ENCODE assay signal across 9 mouse cellular contexts in genomic region chr7:45593118-45593815, GRCm38 (mm10). TPM values are rescaled to one million over a fixed set of nuclear protein-coding genes. Genes with fewer than 3 reads are reported as not detected.
DNase-seq lines count a peak whose midpoint lies in the region; ATAC-seq and TF ChIP-seq lines count a peak whose summit lies in the region.
"Had no signal": no experiment of that assay in that cellular context is flagged by ENCODE, and none has a peak within 500 bp of the region (broad histone marks: within the 10 kb centered on the region; RNA-seq: fewer than 3 reads in every experiment).

No protein-coding gene starts in this region.

- no peaks in the 10 kb centered on the region for H3K4me1 ChIP-seq in hindbrain, embryonic 11.5 days (replicated peaks; ENCODE audit: control insufficient read depth, insufficient read depth, low read length)
- H3K4me1 ChIP-seq in hindbrain, embryonic 13.5 days (replicated peaks), result peaks cover 4% of the 10 kb centered on the region
- H3K4me1 ChIP-seq in ES-Bruce4 (ENCODE audit: control insufficient read depth, insufficient read depth, low read length), result no peaks in the 10 kb centered on the region
- H3K4me1 ChIP-seq in midbrain, postnatal 0 days (ENCODE audit: insufficient read depth, low read length), result 0 out of 2 replicates have a peak, but pooled peaks cover 3% of the 10 kb centered on the region

- no peak overlapping the region for H3K27ac ChIP-seq in hindbrain, embryonic 11.5 days (ENCODE audit: low read depth, low read length)
- H3K27ac ChIP-seq in hindbrain, embryonic 13.5 days, result no peak overlapping the region
- H3K27ac ChIP-seq in ES-Bruce4 (ENCODE audit: insufficient read depth, low read length), result no peak overlapping the region
- H3K27ac ChIP-seq in midbrain, postnatal 0 days (ENCODE audit: low read depth, low read length), result no peak overlapping the region
- H3K27ac ChIP-seq: embryonic facial prominence, embryonic 15.5 days had no signal

- no peaks in the 10 kb centered on the region for H3K36me3 ChIP-seq in hindbrain, embryonic 11.5 days (ENCODE audit: control insufficient read depth, insufficient read depth, low read length)
- no peaks in the 10 kb centered on the region for H3K36me3 ChIP-seq in hindbrain, embryonic 13.5 days
- H3K36me3 ChIP-seq in ES-Bruce4 (ENCODE audit: control insufficient read depth, insufficient read depth, low read length, poor library complexity, severe bottlenecking), result peaks cover 2% of the 10 kb centered on the region; the same call in 1 of the 2 replicates
- no peaks in the 10 kb centered on the region for H3K36me3 ChIP-seq in midbrain, postnatal 0 days (ENCODE audit: insufficient read depth, low read length)

- H3K9me3 ChIP-seq in hindbrain, embryonic 11.5 days (ENCODE audit: control insufficient read depth, low read length), result no peaks in the 10 kb centered on the region
- no peaks in the 10 kb centered on the region for H3K9me3 ChIP-seq in hindbrain, embryonic 13.5 days
- no peaks in the 10 kb centered on the region for H3K9me3 ChIP-seq in ES-Bruce4 (replicated peaks; ENCODE audit: control insufficient read depth, insufficient read depth, low read length, poor library complexity, severe bottlenecking)
- no peaks in the 10 kb centered on the region for H3K9me3 ChIP-seq in midbrain, postnatal 0 days (ENCODE audit: low read length)
- H3K9me3 ChIP-seq: embryonic facial prominence, embryonic 15.5 days had no signal

- ATAC-seq in hindbrain, embryonic 11.5 days (ENCODE audit: low FRiP score), result no peak
- ATAC-seq in hindbrain, embryonic 13.5 days (ENCODE audit: low FRiP score), result no peak
- ATAC-seq in midbrain, postnatal 0 days (ENCODE audit: low FRiP score), result no peak

- TF ChIP-seq EP300 in ES-Bruce4 (IDR thresholded peaks at IDR 0.05; ENCODE audit: insufficient read depth, low read depth, low read length), result 0 out of 2 replicates have a peak, but pooled peaks have one; percentile 16

- peak; percentile 80 for DNase-seq in hindbrain, embryonic 11.5 days (ENCODE audit: low spot score)
- DNase-seq in c-Kit-positive CD71-positive TER-119-negative erythroid progenitor cells, embryonic 14.5 days (ENCODE audit: low read depth), result peak; percentile 71
- DNase-seq in frontal cortex, postnatal 36 days (ENCODE audit: low spot score in 2 of 2), result peak; percentile 62 to 80
- peak; percentile 66 to 80 for DNase-seq in layer of hippocampus, postnatal 14 days (ENCODE audit: low spot score in 2 of 2)
- peak; percentile 67 for DNase-seq in midbrain, postnatal 0 days (ENCODE audit: low spot score)
- peak; percentile 87 for DNase-seq in testis, postnatal 10 days (ENCODE audit: low spot score)

- no peak for TF ChIP-seq POLR2A in ES-Bruce4 (IDR thresholded peaks at IDR 0.05; ENCODE audit: insufficient read depth, low read length)

- TF ChIP-seq CTCF in ES-Bruce4 (IDR thresholded peaks at IDR 0.05; ENCODE audit: low read depth, low read length), result peak; percentile 89
- TF ChIP-seq CTCF in midbrain, postnatal 0 days (IDR thresholded peaks at IDR 0.05), result peak; percentile 91

- 27% methylated on average over 10 of the region's 10 CpGs for WGBS in hindbrain, embryonic 11.5 days
- 25% methylated on average over 10 of the region's 10 CpGs for WGBS in hindbrain, embryonic 13.5 days
- WGBS in midbrain, postnatal 0 days, result 22% methylated on average over 10 of the region's 10 CpGs

- no peaks in the 10 kb centered on the region for H3K27me3 ChIP-seq in hindbrain, embryonic 11.5 days (ENCODE audit: control insufficient read depth, insufficient read depth, low read length)
- no peaks in the 10 kb centered on the region for H3K27me3 ChIP-seq in hindbrain, embryonic 13.5 days
- H3K27me3 ChIP-seq in ES-Bruce4 (ENCODE audit: control insufficient read depth, insufficient read depth, low read length, poor library complexity, severe bottlenecking), result no peaks in the 10 kb centered on the region
- H3K27me3 ChIP-seq in midbrain, postnatal 0 days (ENCODE audit: insufficient read depth, low read length), result no peaks in the 10 kb centered on the region
- H3K27me3 ChIP-seq: embryonic facial prominence, embryonic 15.5 days had no signal

- no peak overlapping the region for H3K4me3 ChIP-seq in hindbrain, embryonic 11.5 days (ENCODE audit: low read depth, low read length)
- H3K4me3 ChIP-seq in hindbrain, embryonic 13.5 days, result no peak overlapping the region
- H3K4me3 ChIP-seq in ES-Bruce4 (ENCODE audit: low read depth, low read length), result no peak overlapping the region
- no peak overlapping the region for H3K4me3 ChIP-seq in midbrain, postnatal 0 days (ENCODE audit: low read depth, low read length)
- H3K4me3 ChIP-seq: embryonic facial prominence, embryonic 15.5 days had no signal

- H3K9ac ChIP-seq in hindbrain, embryonic 11.5 days (ENCODE audit: low read depth, low read length), result no peak overlapping the region
- no peak overlapping the region for H3K9ac ChIP-seq in hindbrain, embryonic 13.5 days
- H3K9ac ChIP-seq in ES-Bruce4 (ENCODE audit: low read depth, poor library complexity, severe bottlenecking), result no peak overlapping the region
- no peak overlapping the region for H3K9ac ChIP-seq in midbrain, postnatal 0 days (replicated peaks; ENCODE audit: low read length, poor library complexity, severe bottlenecking)
- H3K9ac ChIP-seq: embryonic facial prominence, embryonic 15.5 days had no signal

- no peak overlapping the region for H3K4me2 ChIP-seq in hindbrain, embryonic 11.5 days (replicated peaks; ENCODE audit: low read depth, low read length)
- H3K4me2 ChIP-seq in hindbrain, embryonic 13.5 days, result no peak overlapping the region
- H3K4me2 ChIP-seq in midbrain, postnatal 0 days (ENCODE audit: low read depth, low read length, poor library complexity, severe bottlenecking), result no peak overlapping the region
- H3K4me2 ChIP-seq: embryonic facial prominence, embryonic 15.5 days had no signal

RNA-seq across cellular contexts. Expression of gene Fgf21, which starts 22.0 kb away (rescaled TPM):
- not detected in 2 replicates for polyA plus RNA-seq in hindbrain, embryonic 11.5 days (2014; fragmentation: Nextera tagmentation; extraction: Ambion mirVana)
- polyA plus RNA-seq in hindbrain, embryonic 13.5 days (2015; fragmentation: Nextera tagmentation; extraction: Ambion mirVana), result not detected in 2 replicates
- polyA plus RNA-seq in ES-Bruce4 (2011; ENCODE audit: insufficient read depth, insufficient read length, low read depth, missing spikeins), result 0.94 and 1.7 TPM in 2 replicates
- total RNA-seq in layer of hippocampus, postnatal 14 days (2021), result not detected
- not detected in 2 replicates for total RNA-seq in midbrain, postnatal 0 days (2014; rRNA removed)
- not detected in 2 replicates for polyA plus RNA-seq in midbrain, postnatal 0 days (2015; fragmentation: Nextera tagmentation; extraction: Ambion mirVana)

RNA-seq across cellular contexts. Expression of gene Bcat2, which starts 23.3 kb away (rescaled TPM):
- 26.6 and 31.4 TPM in 2 replicates for polyA plus RNA-seq in hindbrain, embryonic 11.5 days (2014; fragmentation: Nextera tagmentation; extraction: Ambion mirVana)
- 19.8 and 20.8 TPM in 2 replicates for polyA plus RNA-seq in hindbrain, embryonic 13.5 days (2015; fragmentation: Nextera tagmentation; extraction: Ambion mirVana)
- polyA plus RNA-seq in ES-Bruce4 (2011; ENCODE audit: insufficient read depth, insufficient read length, low read depth, missing spikeins), result 104 and 144 TPM in 2 replicates
- total RNA-seq in layer of hippocampus, postnatal 14 days (2021), result 10 to 100 TPM; 21.4 to 27.2 TPM
- total RNA-seq in midbrain, postnatal 0 days (2014; rRNA removed), result 12.4 and 14.9 TPM in 2 replicates
- 18.3 and 19.3 TPM in 2 replicates for polyA plus RNA-seq in midbrain, postnatal 0 days (2015; fragmentation: Nextera tagmentation; extraction: Ambion mirVana)

RNA-seq across cellular contexts. Expression of gene Fut1, which starts 23.8 kb away (rescaled TPM):
- polyA plus RNA-seq in hindbrain, embryonic 11.5 days (2014; fragmentation: Nextera tagmentation; extraction: Ambion mirVana), result not detected in 2 replicates
- polyA plus RNA-seq in hindbrain, embryonic 13.5 days (2015; fragmentation: Nextera tagmentation; extraction: Ambion mirVana), result 0.06 TPM in 1 of 2 replicates, not detected in the other
- polyA plus RNA-seq in ES-Bruce4 (2011; ENCODE audit: insufficient read depth, insufficient read length, low read depth, missing spikeins), result 3.0 and 3.9 TPM in 2 replicates
- total RNA-seq in layer of hippocampus, postnatal 14 days (2021), result not detected
- total RNA-seq in midbrain, postnatal 0 days (2014; rRNA removed), result not detected in 2 replicates
- not detected in 2 replicates for polyA plus RNA-seq in midbrain, postnatal 0 days (2015; fragmentation: Nextera tagmentation; extraction: Ambion mirVana)

RNA-seq across cellular contexts. Expression of gene Izumo1, which starts 28.3 kb away (rescaled TPM):
- 0.12 and 0.18 TPM in 2 replicates for polyA plus RNA-seq in hindbrain, embryonic 11.5 days (2014; fragmentation: Nextera tagmentation; extraction: Ambion mirVana)
- 0.18 TPM in 1 of 2 replicates, not detected in the other for polyA plus RNA-seq in hindbrain, embryonic 13.5 days (2015; fragmentation: Nextera tagmentation; extraction: Ambion mirVana)
- 4.6 and 5.8 TPM in 2 replicates for polyA plus RNA-seq in ES-Bruce4 (2011; ENCODE audit: insufficient read depth, insufficient read length, low read depth, missing spikeins)
- total RNA-seq in layer of hippocampus, postnatal 14 days (2021), result under 1 TPM in 1 of 2 experiments, not detected in 1; 0.23 TPM
- 0.11 TPM in 1 of 2 replicates, not detected in the other for total RNA-seq in midbrain, postnatal 0 days (2014; rRNA removed)
- 0.11 TPM in 1 of 2 replicates, not detected in the other for polyA plus RNA-seq in midbrain, postnatal 0 days (2015; fragmentation: Nextera tagmentation; extraction: Ambion mirVana)

RNA-seq across cellular contexts. Expression of gene Rasip1, which starts 34.0 kb away (rescaled TPM):
- polyA plus RNA-seq in hindbrain, embryonic 11.5 days (2014; fragmentation: Nextera tagmentation; extraction: Ambion mirVana), result 4.9 and 5.1 TPM in 2 replicates
- 12.0 and 12.7 TPM in 2 replicates for polyA plus RNA-seq in hindbrain, embryonic 13.5 days (2015; fragmentation: Nextera tagmentation; extraction: Ambion mirVana)
- 2.5 and 3.0 TPM in 2 replicates for polyA plus RNA-seq in ES-Bruce4 (2011; ENCODE audit: insufficient read depth, insufficient read length, low read depth, missing spikeins)
- total RNA-seq in layer of hippocampus, postnatal 14 days (2021), result 10 to 100 TPM in 1 of 2 experiments, 1 to 10 TPM in 1; 9.3 to 10.3 TPM
- total RNA-seq in midbrain, postnatal 0 days (2014; rRNA removed), result 36.0 and 38.5 TPM in 2 replicates
- polyA plus RNA-seq in midbrain, postnatal 0 days (2015; fragmentation: Nextera tagmentation; extraction: Ambion mirVana), result 24.0 and 25.1 TPM in 2 replicates
